Mouse (Mus musculus) embryonic fibroblast, embryonic 13.5 days (primary cell): ENCODE data around the gene Nipsnap2.

Source experiments
- CTCF ChIP-seq: IDR thresholded peaks from 2 replicates; pipeline ENCODE4 v1.5.1; 2011; ENCODE audit warnings: mild to moderate bottlenecking, control low read depth, low read length, moderate library complexity, borderline replicate concordance; ENCODE audit not compliant: insufficient read depth
- POLR2A ChIP-seq: IDR thresholded peaks from 2 replicates; pipeline ENCODE4 v1.6.1; 2011; ENCODE audit warnings: low read depth, mild to moderate bottlenecking, control low read depth, low read length, moderate library complexity

DNA sequence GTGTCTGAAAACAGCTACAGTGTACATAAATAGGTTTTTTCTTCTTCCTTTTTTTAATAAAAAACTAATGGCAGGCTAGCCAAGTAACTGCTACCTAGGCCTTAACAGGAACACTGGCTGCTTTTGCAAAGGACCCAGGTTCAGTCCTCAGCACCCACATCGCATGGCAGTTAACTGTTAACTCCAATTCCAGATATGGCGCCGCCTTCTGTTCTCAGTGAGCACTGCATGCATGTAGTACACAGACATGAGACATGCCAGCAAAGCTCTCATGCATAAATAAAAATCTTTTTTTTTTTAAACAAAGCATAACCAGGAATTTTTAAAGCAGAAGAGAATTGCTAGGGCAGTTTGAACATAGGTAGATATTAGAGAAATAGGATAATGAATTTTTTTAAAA, 4.7 kb upstream of the Nipsnap2 start:
- TF ChIP-seq CTCF (no peak), POLR2A (no peak)
